Mouse (Mus musculus) intestine, embryonic 15.5 days (tissue): ENCODE measurements around the gene Med21. TPM values are rescaled to one million over a fixed set of nuclear protein-coding genes. Genes with fewer than 3 reads are reported as not detected.

Experiments used
- ATAC-seq: fragments of 200-750 bp; cut with Nextera tagmentation; 2 replicates; pipeline ENCODE4 v1.8.0; 2017; ENCODE audit warnings: moderate TSS enrichment, moderate library complexity
- H3K27ac ChIP-seq: fragments of 300-500 bp; sonication (generic); 2 replicates; pipeline ENCODE4 v1.5.1; 2015; ENCODE audit warnings: mild to moderate bottlenecking, inconsistent platforms
- H3K27me3 ChIP-seq: fragments of 300-500 bp; sonication (generic); replicated peaks from 2 replicates; pipeline ENCODE4 v1.6.1; 2015; ENCODE audit warnings: inconsistent platforms
- H3K36me3 ChIP-seq: fragments of 300-500 bp; sonication (generic); 2 replicates; pipeline ENCODE4 v1.6.1; 2015; ENCODE audit warnings: inconsistent platforms
- H3K4me1 ChIP-seq: fragments of 300-500 bp; sonication (generic); replicated peaks from 2 replicates; pipeline ENCODE4 v1.6.1; 2015; ENCODE audit warnings: inconsistent platforms
- H3K4me2 ChIP-seq: fragments of 300-500 bp; sonication (generic); replicated peaks from 2 replicates; pipeline ENCODE4 v1.6.1; 2015; ENCODE audit warnings: mild to moderate bottlenecking, inconsistent platforms
- H3K4me3 ChIP-seq: fragments of 300-500 bp; sonication (generic); replicated peaks from 2 replicates; pipeline ENCODE4 v1.5.1; 2015; ENCODE audit warnings: inconsistent platforms
- H3K9ac ChIP-seq: fragments of 300-500 bp; sonication (generic); 2 replicates; pipeline ENCODE4 v1.6.1; 2015; ENCODE audit warnings: inconsistent platforms
- H3K9me3 ChIP-seq: fragments of 300-500 bp; sonication (generic); 2 replicates; pipeline ENCODE4 v1.6.1; 2016; ENCODE audit warnings: inconsistent platforms
- WGBS: fragments of 180-500 bp; shearing (Covaris S2); methylation state at CpG from one replicate; pipeline ENCODE4 v1.1.7; 2015; 5-methylcytosine and 5-hydroxymethylcytosine counted together
- polyA plus RNA-seq: library from polyadenylated mRNA; unstranded; fragments of >200 nt; fragmentation: Nextera tagmentation; extraction: Ambion mirVana; gene quantifications from 2 replicates; pipeline ENCODE4 v1.2.1, GENCODE M21; 2015

Med21 gene
- polyA plus RNA-seq, 1 experiment from 2014 or later, result 128 TPM

DNA sequence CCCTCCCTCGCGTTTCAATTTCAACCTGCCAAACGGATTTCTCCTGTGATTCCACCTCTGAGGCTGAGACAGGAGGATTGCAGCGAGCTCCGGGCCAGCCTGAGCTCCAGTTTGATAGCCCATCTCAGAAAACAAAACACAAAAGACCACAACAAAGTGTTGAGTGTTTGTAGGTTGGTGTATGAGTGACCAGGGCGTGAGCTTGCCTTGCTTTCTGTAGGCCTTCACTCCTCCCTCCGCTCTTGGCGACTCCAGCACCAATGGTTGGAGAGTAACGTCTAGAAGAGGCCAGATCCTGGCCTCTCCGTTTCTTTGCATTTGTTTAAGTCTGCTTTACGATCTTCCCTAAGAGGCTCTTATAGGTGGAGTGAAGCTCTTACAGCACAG lies 830 bp downstream of the Med21 start:
- peak; percentile 6; the same call in 1 of the 2 replicates for ATAC-seq
- Histone ChIP-seq H3K36me3 (no peaks in the 10 kb centered on the region), H3K27ac (peak overlapping the region; percentile 92; the same call in 1 of the 2 replicates), H3K9me3 (no peaks in the 10 kb centered on the region), H3K4me1 (0 out of 2 replicates have a peak, but pooled peaks cover 4% of the 10 kb centered on the region), H3K4me2 (peak overlapping the region; percentile 86), H3K9ac (peak overlapping the region; percentile 94), H3K4me3 (peak overlapping the region; percentile 80), H3K27me3 (no peaks in the 10 kb centered on the region)
- 16% methylated on average over 11 of the region's 11 CpGs for WGBS

DNA sequence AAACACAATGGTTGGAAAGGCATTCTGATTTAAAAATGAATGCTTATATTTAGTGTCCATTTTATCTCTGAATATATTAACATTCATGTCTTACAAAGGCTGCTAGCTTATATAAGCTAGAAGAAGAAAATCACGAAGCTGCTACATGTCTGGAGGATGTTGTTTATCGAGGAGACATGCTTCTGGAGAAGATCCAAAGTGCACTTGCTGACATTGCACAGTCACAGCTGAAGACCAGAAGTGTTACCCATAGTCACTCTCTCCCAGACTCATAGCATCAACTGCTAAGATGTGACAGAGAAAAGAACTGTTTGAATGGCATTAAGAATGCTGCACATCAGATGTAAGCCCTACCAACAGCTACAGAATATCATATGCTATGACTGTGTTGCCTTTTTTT lies 7.7 kb downstream of the Med21 start:
- Histone ChIP-seq H3K4me2 (no peak overlapping the region), H3K4me3 (no peak overlapping the region), H3K9me3 (no peaks in the 10 kb centered on the region), H3K36me3 (0 out of 2 replicates have a peak, but pooled peaks cover 2% of the 10 kb centered on the region), H3K27me3 (no peaks in the 10 kb centered on the region), H3K27ac (no peak overlapping the region), H3K9ac (no peak overlapping the region), H3K4me1 (no peaks in the 10 kb centered on the region)
- ATAC-seq, result no peak
- WGBS, result 45% methylated on average over 2 of the region's 2 CpGs

DNA sequence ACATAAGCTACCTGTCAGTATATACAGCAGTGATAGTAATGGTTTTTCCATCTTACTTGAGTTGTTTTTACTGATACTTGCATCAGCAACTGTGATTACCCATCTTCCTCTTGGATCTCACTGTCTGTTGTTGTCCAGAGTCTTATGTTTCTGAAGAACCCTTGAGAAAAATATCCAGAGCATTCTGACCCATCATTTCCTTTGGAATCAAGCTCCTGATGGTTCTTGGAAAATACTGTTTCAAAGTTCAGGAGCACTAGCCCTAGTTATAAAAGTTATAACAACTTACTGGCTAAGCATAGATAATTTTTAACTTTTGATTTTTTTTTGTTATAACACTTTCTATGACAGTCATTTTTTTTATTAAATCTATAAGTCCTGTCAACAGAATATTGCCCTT lies 9.1 kb downstream of the Med21 start:
- H3K4me3 ChIP-seq, result no peak overlapping the region
- no peak for ATAC-seq
- H3K9me3 ChIP-seq, result no peaks in the 10 kb centered on the region
- H3K36me3 ChIP-seq, result 0 out of 2 replicates have a peak, but pooled peaks cover 2% of the 10 kb centered on the region
- no peak overlapping the region for H3K4me2 ChIP-seq
- H3K9ac ChIP-seq, result no peak overlapping the region
- H3K27ac ChIP-seq, result no peak overlapping the region
- H3K4me1 ChIP-seq, result no peaks in the 10 kb centered on the region
- H3K27me3 ChIP-seq, result no peaks in the 10 kb centered on the region

DNA sequence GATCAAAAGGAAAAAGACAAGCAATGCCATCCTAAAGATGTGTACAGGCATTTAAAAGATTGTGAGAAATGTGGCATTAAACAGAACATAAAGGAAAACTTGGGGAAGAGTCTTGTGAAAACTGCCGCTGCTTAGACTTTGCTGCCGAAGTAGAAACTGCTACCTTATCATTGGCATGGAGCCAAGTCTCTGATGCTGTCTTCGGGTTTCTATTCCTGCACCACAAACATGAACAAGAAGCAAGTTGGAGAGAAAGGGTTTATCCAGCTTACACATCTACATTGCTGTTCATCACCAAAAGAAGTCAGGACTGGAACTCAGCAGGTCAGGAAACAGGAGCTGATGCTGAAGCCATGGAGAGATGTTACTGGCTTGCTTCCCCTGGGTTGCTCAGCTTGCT lies 10.8 kb downstream of the Med21 start:
- no peaks in the 10 kb centered on the region for H3K9me3 ChIP-seq
- no peak overlapping the region for H3K9ac ChIP-seq
- WGBS, result 58% methylated on average over 3 of the region's 3 CpGs
- H3K4me3 ChIP-seq, result no peak overlapping the region
- H3K27ac ChIP-seq, result no peak overlapping the region
- H3K36me3 ChIP-seq, result 0 out of 2 replicates have a peak, but pooled peaks cover 2% of the 10 kb centered on the region
- H3K27me3 ChIP-seq, result no peaks in the 10 kb centered on the region
- H3K4me2 ChIP-seq, result no peak overlapping the region
- no peaks in the 10 kb centered on the region for H3K4me1 ChIP-seq
- no peak for ATAC-seq

DNA sequence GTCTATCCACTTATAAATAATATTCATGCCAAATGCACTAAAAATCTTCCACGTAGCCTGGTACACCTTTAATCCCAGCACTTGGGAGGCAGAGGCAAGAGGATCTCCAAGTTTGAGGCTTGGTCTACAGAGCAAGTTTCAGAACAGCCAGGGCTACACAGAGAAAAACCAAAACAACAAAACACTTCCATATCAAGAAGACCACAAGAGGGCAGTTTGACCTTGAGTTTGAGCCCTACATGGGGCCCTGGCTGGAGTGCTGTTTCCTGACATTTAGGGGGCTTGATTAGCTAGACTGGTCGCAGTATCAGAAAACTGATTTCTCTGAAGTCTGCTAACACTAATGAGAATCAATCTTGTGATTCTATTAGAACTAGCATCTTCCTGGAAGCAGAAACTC lies 18.2 kb downstream of the Med21 start:
- Histone ChIP-seq H3K4me1 (no peaks in the 10 kb centered on the region), H3K27me3 (no peaks in the 10 kb centered on the region)

DNA sequence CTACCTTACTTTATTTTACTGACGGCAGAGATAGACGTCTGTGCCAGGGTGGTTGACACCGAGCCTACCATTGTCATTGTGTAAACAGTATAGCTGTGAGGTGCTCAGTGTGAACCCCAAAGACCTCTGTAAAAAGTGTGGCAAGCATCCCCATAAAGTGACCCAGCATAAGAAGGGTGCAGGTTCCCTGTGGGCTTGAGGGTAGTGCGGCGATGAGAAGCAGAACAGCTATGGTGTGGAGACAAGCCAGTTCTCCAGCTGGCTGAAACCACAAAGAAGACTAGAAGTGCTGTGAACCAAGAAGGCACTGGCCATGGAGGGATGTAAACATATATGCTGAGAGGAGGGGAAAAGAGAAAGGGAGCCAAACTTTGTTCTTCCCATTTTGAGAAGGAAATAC lies 19.3 kb downstream of the Med21 start:
- ATAC-seq, result no peak
- Histone ChIP-seq H3K27me3 (no peaks in the 10 kb centered on the region), H3K4me2 (no peak overlapping the region), H3K4me3 (no peak overlapping the region), H3K4me1 (no peaks in the 10 kb centered on the region), H3K36me3 (no peaks in the 10 kb centered on the region), H3K9me3 (no peaks in the 10 kb centered on the region), H3K9ac (no peak overlapping the region), H3K27ac (no peak overlapping the region)
- WGBS, result 74% methylated on average over 5 of the region's 5 CpGs

More for the DNA sequence above, 18.2 kb downstream of the Med21 start:
- Histone ChIP-seq H3K9me3 (no peaks in the 10 kb centered on the region), H3K9ac (no peak overlapping the region), H3K36me3 (no peaks in the 10 kb centered on the region), H3K4me2 (no peak overlapping the region), H3K27ac (no peak overlapping the region), H3K4me3 (no peak overlapping the region)
- ATAC-seq, result 0 out of 2 replicates have a peak, but pooled peaks have one; percentile 36
- 60% methylated on average over 2 of the region's 2 CpGs for WGBS

DNA sequence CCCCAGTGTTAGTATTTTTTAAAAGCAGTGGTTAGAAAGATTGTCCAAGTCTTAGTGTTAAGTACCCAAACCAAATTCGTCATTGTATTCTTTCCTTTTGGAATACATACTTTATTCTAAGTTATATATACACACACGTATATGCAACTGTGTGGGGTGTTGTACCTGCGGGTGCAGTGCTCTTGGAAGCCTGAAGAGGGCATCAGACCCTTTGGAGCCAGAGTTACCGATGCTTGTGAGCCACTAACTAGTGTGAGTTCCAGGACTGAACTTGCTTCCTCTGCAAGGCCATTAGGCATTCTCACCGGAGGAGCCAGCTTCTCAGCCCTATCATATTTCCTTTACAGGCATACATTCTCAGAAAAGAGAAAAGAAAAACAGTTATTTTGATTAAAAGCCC lies 20.3 kb downstream of the Med21 start:
- Histone ChIP-seq H3K4me3 (no peak overlapping the region), H3K9me3 (no peaks in the 10 kb centered on the region), H3K4me1 (no peaks in the 10 kb centered on the region), H3K4me2 (no peak overlapping the region), H3K27ac (no peak overlapping the region), H3K27me3 (no peaks in the 10 kb centered on the region), H3K36me3 (no peaks in the 10 kb centered on the region), H3K9ac (no peak overlapping the region)
- no peak; the same call in 1 of the 2 replicates for ATAC-seq
- 35% methylated on average over 5 of the region's 5 CpGs for WGBS

DNA sequence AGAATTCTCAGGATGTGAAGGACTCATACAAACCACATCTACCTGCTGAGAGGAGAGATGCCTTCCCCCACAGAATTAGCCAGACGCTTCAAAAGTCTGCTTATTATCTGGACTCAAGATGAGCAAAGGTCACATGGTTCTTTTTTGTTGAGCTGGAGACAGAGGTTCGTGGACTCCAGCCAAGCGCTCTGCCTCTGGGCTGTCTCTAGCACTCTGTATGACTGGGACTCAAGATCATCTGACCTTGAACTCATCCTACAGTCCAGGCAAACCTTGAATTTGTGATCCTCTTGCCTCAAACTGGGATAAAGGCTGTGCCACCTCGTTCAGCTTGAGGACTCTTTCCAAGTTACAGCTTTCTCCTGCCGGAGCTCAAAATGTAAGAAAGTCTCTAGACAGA lies 21.8 kb downstream of the Med21 start:
- Histone ChIP-seq H3K27ac (no peak overlapping the region), H3K4me2 (no peak overlapping the region), H3K4me1 (no peaks in the 10 kb centered on the region), H3K4me3 (no peak overlapping the region), H3K9me3 (no peaks in the 10 kb centered on the region), H3K36me3 (no peaks in the 10 kb centered on the region), H3K9ac (no peak overlapping the region), H3K27me3 (no peaks in the 10 kb centered on the region)
- WGBS, result 45% methylated on average over 5 of the region's 5 CpGs
- ATAC-seq, result no peak

DNA sequence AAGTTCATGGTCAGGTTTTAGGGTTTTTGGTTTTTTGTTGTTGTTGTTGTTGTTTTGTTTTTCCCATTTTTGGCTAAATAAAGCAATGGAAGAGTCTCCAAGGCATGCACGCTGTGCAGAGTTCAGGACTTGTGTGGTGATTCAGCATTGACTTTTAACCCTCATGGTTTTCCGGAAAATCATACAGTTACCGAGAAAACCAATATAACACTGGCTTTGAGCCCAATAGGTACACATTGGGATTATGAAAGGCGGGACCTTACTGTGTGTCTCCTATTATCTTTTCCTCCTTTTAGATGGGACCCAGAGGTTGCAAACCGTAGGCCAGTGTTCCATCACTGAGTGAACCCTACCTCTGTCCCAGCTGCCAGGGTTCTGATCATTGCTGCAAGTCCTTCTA lies 22.6 kb downstream of the Med21 start:
- Histone ChIP-seq H3K9ac (no peak overlapping the region), H3K4me2 (no peak overlapping the region), H3K27me3 (no peaks in the 10 kb centered on the region), H3K4me3 (no peak overlapping the region), H3K27ac (no peak overlapping the region), H3K4me1 (no peaks in the 10 kb centered on the region), H3K36me3 (no peaks in the 10 kb centered on the region), H3K9me3 (no peaks in the 10 kb centered on the region)
- ATAC-seq, result no peak
- 83% methylated on average over 5 of the region's 5 CpGs for whole genome bisulfite sequencing

DNA sequence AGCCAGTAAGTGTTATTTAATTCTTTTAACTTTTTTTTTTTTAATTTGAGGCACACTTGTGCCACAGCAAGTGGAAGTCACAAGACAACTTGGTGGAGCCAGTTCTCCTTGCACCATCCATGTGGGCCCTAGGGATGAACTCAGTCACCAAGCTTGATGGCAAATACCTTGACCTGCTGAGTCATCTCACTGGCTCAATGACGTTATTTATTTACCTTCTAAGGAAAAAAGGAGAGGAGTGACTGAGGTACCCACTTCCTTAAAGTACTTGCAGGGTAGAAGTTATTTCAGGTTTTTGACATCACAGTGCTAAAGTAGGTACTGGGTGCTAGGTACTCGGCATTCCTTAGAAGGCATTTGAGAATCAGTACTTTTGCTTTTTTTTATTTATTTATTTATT lies 23.1 kb downstream of the Med21 start:
- H3K36me3 ChIP-seq, result no peaks in the 10 kb centered on the region
- no peak overlapping the region for H3K4me3 ChIP-seq
- ATAC-seq, result no peak
- no peak overlapping the region for H3K9ac ChIP-seq
- H3K9me3 ChIP-seq, result no peaks in the 10 kb centered on the region
- 70% methylated on average over 2 of the region's 2 CpGs for WGBS
- no peak overlapping the region for H3K27ac ChIP-seq
- no peaks in the 10 kb centered on the region for H3K27me3 ChIP-seq
- H3K4me2 ChIP-seq, result no peak overlapping the region
- no peaks in the 10 kb centered on the region for H3K4me1 ChIP-seq

DNA sequence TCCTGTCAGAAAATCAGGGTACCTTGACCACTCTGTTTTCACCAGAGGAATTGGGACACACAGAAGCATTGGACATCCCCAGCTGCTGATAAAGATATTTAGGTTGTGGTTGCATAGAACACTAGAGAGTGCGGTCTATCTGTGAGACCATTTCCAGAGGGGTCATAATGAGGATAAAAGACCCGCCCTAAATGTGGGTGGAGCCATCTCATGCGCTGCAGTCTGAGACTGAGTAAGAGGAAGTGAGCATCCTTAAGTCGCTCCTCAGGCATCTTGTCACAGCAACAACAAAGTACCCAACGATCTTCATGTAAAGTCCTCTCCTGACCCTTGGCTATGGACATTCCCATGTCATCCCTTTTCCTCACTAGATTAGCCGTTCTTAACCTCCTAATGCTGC lies 24.5 kb downstream of the Med21 start:
- Histone ChIP-seq H3K4me3 (no peak overlapping the region), H3K4me2 (no peak overlapping the region), H3K27ac (no peak overlapping the region), H3K9ac (no peak overlapping the region), H3K27me3 (no peaks in the 10 kb centered on the region), H3K9me3 (no peaks in the 10 kb centered on the region), H3K4me1 (no peaks in the 10 kb centered on the region), H3K36me3 (no peaks in the 10 kb centered on the region)
- ATAC-seq, result no peak
- WGBS, result 72% methylated on average over 6 of the region's 6 CpGs

DNA sequence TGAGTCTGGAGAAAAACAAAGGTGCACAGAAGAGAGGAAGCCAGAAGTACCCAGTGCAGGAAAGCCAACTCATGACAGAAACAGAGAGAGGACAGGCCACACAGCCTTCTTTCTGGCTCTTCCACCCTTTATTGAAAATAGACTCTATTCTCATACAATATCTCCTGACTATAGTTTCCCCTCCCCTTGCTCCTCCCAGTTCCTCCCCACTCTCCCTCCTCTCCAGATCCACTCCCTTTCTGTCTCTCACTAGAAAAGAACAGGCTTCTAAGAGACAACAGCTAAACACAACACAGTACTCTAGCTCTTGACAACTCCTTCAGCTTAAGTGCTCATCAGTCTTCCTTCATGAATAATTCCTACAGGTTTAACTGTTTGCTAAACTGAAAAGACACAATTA lies 26.3 kb downstream of the Med21 start:
- Histone ChIP-seq H3K27ac (no peak overlapping the region), H3K4me3 (no peak overlapping the region), H3K4me1 (no peaks in the 10 kb centered on the region), H3K4me2 (no peak overlapping the region), H3K27me3 (no peaks in the 10 kb centered on the region), H3K9me3 (no peaks in the 10 kb centered on the region), H3K9ac (no peak overlapping the region), H3K36me3 (no peaks in the 10 kb centered on the region)
- ATAC-seq, result no peak

DNA sequence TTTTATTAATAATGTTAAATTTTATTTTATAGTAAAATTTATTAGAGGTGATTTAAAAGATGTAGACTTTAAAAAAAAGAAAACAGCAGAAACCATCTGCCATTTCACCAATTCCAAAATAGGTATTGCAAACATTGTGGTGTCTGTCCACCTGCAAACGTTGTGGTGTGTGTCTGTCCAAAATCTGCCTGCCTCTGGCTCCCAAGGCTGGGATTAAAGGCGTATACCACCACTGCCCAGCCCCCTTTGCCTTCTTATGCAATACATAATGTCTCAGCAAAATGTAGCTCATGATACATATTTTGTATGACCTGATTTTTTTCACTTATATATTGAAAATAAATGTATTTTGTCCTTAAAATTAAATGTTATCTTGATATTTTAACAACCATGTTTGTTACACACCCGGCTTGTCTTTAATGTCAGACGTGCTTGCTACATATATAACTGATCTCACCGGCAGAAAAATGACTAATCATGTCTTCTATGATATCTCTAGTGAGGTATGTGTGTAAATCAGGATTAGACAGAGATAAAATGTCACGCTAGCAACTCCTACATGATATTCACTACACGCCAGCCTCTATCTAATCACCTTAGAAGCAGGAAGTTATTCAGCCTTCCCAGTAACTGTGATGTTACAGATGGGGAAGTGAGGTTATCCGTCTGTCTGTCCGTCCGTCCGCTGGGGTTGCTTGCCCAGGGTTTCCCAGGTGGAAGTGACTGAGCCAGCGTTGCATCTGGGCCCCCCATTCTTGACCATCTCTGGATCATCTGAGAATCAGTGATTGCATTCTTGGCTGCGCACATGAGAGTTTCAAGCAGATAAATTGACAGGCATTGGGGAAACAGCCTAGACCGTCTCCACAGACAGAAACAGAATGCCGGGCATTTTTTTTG lies 28.9 kb downstream of the Med21 start:
- Histone ChIP-seq H3K4me2 (no peak overlapping the region), H3K4me3 (no peak overlapping the region), H3K4me1 (no peaks in the 10 kb centered on the region), H3K9ac (no peak overlapping the region), H3K36me3 (no peaks in the 10 kb centered on the region), H3K27me3 (no peaks in the 10 kb centered on the region), H3K27ac (no peak overlapping the region), H3K9me3 (no peaks in the 10 kb centered on the region)
- WGBS, result 79% methylated on average over 15 of the region's 15 CpGs
- no peak for ATAC-seq
